In genomic region chr11:60280429-60281414, GRCm38 (mm10) we compare ENCODE assay signal across 10 mouse cellular contexts. TPM values are rescaled to one million over a fixed set of nuclear protein-coding genes. Genes with fewer than 3 reads are reported as not detected.
DNase-seq lines count a peak whose midpoint lies in the region; ATAC-seq and TF ChIP-seq lines count a peak whose summit lies in the region.
"Had no signal": no experiment of that assay in that cellular context is flagged by ENCODE, and none has a peak within 500 bp of the region (broad histone marks: within the 10 kb centered on the region; RNA-seq: fewer than 3 reads in every experiment).

No protein-coding gene starts in this region.

- H3K27ac ChIP-seq in layer of hippocampus, adult 2 months = peak overlapping the region; percentile 81
- H3K27ac ChIP-seq: left cerebral cortex, adult 2 months had no signal

- H3K4me3 ChIP-seq in layer of hippocampus, adult 2 months = no peak overlapping the region
- H3K4me3 ChIP-seq: left cerebral cortex, adult 2 months had no signal

- ATAC-seq in erythroid progenitor cell, adult 5-6 weeks (replicated peaks; ENCODE audit: low FRiP score, poor library complexity, severe bottlenecking) = 0 out of 2 replicates have a peak, but pooled peaks have one; percentile 55
- ATAC-seq in megakaryocyte-erythroid progenitor cell, adult 5-6 weeks (replicated peaks; ENCODE audit: low FRiP score, low TSS enrichment, poor library complexity, severe bottlenecking) = peak; percentile 86

- TF ChIP-seq CTCF in layer of hippocampus, adult 2 months (conservative IDR thresholded peaks at IDR 0.05) = no peak; the same call in 1 of the 2 replicates

- DNase-seq in embryo, embryonic 10.5 days (ENCODE audit: low spot score) = peak; percentile 21
- no peak for DNase-seq in embryo, embryonic 9.5 days (ENCODE audit: extremely low spot score)
- DNase-seq in layer of hippocampus, adult 2 months (ENCODE audit: low spot score in 2 of 2) = no peak
- no peak for DNase-seq in layer of hippocampus, postnatal 10 days (ENCODE audit: low spot score in 2 of 2)
- DNase-seq in frontal cortex, postnatal 10 days (ENCODE audit: low spot score in 2 of 2) = no peak
- DNase-seq in thymus, postnatal 0 days (ENCODE audit: low spot score) = no peak
- DNase-seq: forebrain, postnatal 0 days had no signal

RNA-seq across cellular contexts. Expression of gene Srebf1, which starts 58.3 kb away (rescaled TPM):
- total RNA-seq in layer of hippocampus, adult 2 months (2021) = 10 to 100 TPM; 64.2 to 70.8 TPM
- 10 to 100 TPM; 46.8 to 52.8 TPM for total RNA-seq in layer of hippocampus, postnatal 10 days (2021)
- 6.3 and 10.8 TPM in 2 replicates for total RNA-seq in erythroid progenitor cell, adult 5-6 weeks (2015; ENCODE audit: low replicate concordance)
- total RNA-seq in erythroid progenitor cell, adult 5-6 weeks (2017; ENCODE audit: low replicate concordance) = 10.7 and 34.9 TPM in 2 replicates
- 73.1 and 92.3 TPM in 2 replicates for total RNA-seq in megakaryocyte-erythroid progenitor cell, adult 5-6 weeks (2014; fragmentation: Nextera tagmentation)
- 32.3 and 80.9 TPM in 2 replicates for total RNA-seq in megakaryocyte-erythroid progenitor cell, adult 5-6 weeks (2017)
- polyA plus RNA-seq in thymus, postnatal 0 days (2015; fragmentation: Nextera tagmentation; extraction: Ambion mirVana) = 82.6 and 100 TPM in 2 replicates
